Mouse (Mus musculus) right cerebral cortex, postnatal 25 days (tissue): ENCODE data around the gene Mink1.
"Not testable (repeated sequence)": the region's sequence is repeated elsewhere in the genome, so short reads cannot be mapped to it uniquely, and the experiment has no call there.

Source experiments
- DNase-seq: peaks from one replicate; pipeline ENCODE4 v3.0.0; 2022

Gene Mink1

GRCm38 (mm10) chr11:70561937-70562286 lies 769 bp upstream of the Mink1 start:
- DNase-seq, result no peak

DNA sequence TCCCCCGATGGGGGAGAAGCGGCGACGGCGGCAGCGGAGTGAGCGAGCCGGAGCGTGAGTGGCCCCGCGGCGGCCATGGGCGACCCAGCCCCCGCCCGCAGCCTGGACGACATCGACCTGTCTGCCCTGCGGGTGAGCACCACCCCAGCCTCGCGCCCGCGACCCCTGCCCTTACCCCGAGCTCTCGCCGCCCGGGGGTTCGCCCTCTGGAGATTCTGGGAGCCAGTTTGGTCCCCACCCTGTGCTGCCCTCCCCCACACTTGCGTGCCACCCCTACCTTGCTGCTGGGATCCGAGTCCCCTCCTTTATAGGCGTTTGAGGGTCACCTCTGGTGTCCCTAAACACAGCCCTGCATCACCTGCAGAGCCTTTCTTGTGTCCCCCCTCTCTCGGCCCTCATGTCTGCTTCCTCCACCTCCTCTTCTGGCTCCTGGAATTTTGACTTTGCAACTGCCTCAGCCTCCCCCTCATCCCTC lies 351 bp downstream of the Mink1 start:
- DNase-seq, result no peak

DNA sequence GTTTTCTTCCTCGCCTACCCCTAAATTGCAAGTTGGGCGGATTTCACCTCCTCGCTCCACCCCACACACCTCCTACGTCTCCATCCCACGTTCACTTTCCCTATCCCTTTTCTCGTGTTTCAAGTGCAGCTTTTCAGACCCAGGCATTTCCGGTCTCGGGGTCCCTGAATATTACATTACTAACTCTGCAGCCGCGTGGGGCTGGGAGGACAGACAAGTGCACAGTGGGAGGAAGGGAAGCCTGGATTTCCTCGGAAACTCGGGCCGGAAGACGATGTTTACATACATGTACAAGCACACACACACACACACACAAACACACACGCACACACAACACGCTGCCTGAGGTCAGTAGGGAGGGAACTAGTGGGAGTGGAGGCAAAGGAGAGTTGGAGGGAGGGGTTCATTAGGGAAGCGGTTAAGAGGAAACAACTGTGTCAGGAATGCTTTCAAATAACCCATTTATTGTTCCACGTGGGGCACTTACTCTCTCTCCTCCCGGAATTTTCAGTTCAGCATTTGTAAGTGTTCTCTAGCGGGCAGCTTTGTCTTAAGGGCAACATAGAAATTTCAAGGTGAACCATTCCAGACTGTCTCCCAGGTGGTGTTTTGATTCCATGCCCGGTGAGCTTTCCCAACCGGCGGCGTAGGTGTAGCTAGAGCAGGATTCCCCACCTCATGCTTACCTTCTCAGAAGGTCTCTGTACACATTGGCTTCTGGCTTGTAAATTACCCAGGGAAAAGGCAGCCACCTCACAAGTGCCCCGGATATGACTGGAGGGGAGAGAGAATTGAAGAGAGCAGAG lies 992 bp downstream of the Mink1 start:
- DNase-seq, result no peak

DNA sequence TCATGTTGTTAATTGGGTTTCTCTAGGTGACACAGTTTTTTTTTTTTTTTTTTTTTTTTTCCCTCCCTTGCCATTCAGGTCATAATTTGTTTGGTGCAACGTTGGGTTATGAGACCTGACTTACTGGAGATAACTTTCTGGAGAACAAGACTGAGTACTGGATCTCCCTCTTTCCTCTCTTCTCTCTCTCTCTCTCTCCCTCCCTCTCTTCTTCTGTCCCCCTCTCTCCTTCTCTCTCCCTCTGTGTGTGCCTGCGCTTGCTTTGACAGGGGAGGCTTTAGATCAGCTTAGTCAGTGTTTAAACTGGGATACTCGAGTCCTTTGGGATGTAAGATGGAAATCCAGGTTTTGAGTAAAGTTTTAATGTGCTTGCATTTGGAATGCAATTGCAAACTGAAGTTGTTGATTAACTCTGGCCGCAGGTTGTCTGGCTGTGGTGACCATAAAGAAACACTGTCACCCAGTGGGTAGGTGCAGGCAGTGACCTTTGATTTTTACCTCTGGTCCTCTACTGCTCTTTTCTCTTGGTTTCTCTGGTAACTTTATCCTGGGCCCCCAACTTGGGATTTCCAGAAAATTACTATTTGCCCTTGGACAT lies 1.7 kb downstream of the Mink1 start:
- no peak for DNase-seq

GRCm38 (mm10) chr11:70566586-70566985 lies 3.9 kb downstream of the Mink1 start:
- DNase-seq, result no peak

GRCm38 (mm10) chr11:70570614-70571013 lies 7.9 kb downstream of the Mink1 start:
- not testable (repeated sequence) for DNase-seq

DNA sequence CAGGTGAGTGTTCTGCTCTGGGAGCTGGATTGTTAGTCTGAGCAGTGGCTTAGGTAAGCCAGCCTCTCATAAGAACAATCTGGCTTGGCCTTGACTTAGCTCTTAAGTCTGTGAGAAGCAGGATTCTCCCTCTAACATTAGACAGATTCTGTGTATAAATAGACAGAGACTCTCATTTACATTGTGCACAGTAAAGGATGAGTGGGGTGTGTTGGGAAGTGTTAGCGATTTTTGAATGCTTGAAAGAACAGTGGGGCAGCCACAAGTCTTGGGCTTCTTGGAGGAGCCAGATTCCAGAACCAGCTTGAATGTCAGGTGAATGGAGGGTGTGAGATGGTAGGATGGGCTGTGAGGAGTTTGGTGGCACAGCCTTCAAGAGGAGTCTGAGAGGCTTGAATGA lies 9.0 kb downstream of the Mink1 start:
- DNase-seq, result no peak

DNA sequence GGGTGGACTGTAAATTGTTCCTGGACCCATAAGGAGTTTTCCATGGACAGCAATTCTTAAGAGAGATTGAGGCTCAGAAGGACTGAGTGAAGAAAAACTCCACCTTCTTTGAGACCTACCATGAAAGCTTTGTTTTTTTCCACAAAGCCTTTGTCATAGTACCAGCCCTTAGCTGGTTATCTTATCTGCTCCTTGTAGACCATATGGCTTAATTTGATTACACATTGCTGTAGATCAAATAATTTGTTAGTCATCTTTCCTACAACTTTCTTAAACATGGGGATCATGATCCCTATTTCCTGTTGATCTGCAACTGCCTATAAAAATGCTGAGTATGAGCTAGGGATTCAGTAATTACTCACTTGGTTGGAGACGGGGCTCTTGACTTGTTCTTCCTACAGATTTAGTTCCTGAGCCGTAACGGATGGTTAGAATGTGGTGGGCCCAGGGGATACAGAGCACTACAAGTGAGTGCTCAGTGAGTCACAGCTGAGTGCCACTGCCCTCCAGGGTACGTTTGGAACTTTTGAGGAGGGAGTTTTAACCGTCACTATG lies 9.7 kb downstream of the Mink1 start:
- DNase-seq, result no peak

DNA sequence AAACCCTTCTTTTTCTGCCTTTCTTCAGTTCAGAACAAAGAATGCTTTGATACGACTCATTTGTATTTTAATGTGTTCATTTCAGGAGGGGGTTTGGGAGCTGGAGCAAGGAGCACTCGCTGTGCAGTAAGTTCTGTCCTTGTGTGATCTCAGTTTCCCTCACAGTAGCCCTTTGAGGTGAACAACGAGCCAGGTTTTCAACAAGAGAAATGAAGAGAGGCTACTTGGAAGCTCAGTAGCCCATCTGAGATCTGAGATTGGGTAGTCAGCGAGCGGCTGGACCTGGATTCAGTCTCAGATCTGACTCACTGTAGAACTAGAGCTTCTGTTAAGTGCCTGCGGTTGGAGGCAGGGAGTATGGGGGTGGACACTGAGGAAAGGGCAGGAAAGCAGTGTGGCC lies 11.2 kb downstream of the Mink1 start:
- DNase-seq, result no peak

DNA sequence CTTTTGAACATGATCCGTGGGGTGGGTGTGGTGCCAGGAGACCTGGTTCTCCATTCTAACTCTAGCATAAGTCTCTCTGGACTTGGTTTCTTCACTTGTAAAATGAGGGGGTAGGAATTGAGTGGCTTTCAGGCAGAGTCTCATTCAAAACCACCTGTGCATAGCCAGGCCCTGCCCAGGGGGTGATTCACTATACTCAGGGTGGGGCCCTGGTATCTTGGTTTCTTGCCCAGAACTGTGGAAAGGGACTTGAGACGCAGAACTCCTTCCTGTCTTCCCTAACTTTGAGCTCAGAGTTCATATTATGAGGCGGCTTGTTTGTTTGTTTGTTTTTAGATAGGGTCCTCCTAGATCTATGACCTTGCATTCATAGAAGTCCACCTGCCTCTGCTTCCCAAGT lies 14.5 kb downstream of the Mink1 start:
- DNase-seq, result no peak

- no peak for DNase-seq
Observed at GRCm38 (mm10) chr11:70578962-70579361, 16.3 kb downstream of the Mink1 start.

- DNase-seq, result no peak
Observed at GRCm38 (mm10) chr11:70579710-70580357, 17.2 kb downstream of the Mink1 start.

DNA sequence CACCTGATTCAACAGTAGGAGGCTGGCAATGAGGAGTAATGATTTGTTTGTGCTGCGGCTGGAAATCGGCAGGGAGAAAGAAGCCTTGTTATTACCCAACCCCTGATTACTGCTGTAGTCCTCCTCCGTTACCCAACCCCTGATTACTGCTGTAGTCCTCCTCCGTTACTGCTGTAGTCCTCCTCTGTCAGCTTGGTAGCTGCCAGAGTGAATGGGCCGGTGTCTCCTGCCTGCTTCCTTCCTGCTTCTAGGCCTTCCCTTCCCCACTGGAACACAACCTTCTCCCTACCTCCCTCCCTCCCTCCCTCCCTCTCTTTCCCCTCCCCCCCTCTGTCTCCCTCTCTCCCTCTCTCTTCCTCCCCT lies 17.7 kb downstream of the Mink1 start:
- DNase-seq, result no peak

GRCm38 (mm10) chr11:70580921-70581320 lies 18.2 kb downstream of the Mink1 start:
- DNase-seq, result no peak

GRCm38 (mm10) chr11:70582196-70582595 lies 19.5 kb downstream of the Mink1 start:
- DNase-seq, result no peak

DNA sequence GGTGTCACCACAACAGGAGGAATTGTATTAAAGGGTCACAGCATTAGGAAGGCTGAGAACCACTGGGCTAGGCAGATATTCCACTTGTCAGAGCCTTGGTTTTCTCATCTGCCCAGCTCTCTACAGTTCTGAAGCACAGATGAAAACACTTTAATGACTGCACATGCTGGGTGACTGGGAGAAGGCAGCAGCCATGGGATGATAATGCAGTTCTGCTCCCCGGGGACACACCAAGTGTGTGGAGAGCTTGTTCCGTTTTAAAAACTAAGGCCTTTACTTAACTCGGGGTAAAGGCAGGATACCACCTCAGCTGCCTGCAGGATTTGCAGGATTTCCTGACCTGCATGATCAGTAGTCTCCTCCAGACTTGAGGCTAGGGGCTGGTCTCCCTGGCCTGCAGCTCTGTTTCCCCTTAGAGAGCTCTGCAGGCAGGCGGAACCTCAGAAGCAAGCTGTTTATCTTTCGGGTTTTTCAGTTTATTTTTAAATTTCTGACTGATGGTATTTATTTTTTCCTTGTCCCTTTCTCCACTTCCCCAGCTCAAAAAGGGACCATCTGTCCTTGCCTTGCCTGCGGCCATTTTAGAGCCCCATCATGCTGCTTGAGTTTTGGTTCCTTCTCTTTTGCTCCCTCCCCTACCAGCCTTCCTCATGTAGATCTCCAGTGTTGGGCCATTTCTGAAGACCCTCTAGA lies 20.5 kb downstream of the Mink1 start:
- no peak for DNase-seq

DNA sequence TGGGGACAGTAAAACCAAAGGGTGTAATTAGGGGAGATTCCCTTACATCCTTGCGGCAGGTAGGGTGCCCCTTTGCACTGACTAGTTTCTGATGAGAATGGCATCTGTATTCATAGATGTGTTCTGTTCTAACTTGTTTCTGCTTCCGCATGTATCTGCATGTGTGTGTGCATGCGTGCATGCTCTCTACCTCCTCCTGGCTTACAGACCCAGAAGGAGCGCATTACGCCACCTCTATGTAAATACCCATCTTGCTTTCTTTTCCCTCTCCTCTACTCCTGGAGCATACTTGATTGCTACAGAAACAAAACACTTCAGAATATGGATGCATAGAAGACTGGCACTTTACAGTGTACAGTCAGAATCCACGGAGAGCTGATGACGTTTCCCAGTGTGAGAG lies 21.1 kb downstream of the Mink1 start:
- DNase-seq, result no peak

GRCm38 (mm10) chr11:70585457-70585856 lies 22.8 kb downstream of the Mink1 start:
- DNase-seq, result no peak

- no peak for DNase-seq
Observed at GRCm38 (mm10) chr11:70586261-70586660, 23.6 kb downstream of the Mink1 start.

DNA sequence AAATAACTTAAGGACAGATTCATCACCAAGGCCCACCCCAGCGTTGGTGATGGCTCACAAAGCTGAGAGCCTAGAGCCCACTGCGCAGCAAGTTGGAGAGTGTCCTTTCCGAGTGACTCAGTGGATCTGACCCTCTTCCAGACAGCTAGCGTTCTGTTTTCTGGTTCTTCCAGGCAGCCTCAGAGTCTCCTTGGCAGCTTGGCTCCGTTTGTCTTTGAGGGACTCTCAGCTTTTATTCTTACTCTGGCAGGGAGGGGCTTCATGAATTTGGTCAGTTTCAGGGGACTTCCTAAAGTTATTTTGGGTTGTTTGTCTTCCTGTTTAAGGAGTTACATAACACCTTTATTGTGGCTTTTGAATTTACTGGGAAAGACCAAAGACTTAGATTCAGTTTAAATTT lies 24.3 kb downstream of the Mink1 start:
- no peak for DNase-seq

DNA sequence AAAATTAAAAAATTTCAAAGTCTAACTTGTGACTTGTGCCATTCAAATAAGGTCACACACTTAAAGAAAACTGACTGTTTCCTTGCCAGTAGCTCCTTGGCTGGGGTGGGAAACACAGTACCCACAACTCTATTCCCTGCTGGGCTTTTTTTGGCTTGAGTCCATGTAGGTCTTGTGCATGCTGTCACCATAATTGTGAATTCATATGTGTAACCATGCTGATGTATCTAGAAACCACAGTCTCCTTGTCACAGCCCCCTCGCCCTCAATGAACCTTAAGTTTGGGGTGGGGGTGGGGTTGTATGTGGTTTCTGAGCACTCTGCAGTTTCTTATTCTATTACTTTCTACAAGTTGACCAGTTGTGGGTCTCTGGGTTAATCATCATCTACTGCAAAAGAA lies 29.1 kb downstream of the Mink1 start:
- DNase-seq, result no peak

GRCm38 (mm10) chr11:70594253-70594989 lies 31.7 kb downstream of the Mink1 start:
- no peak for DNase-seq

GRCm38 (mm10) chr11:70595638-70596037 lies 33.0 kb downstream of the Mink1 start:
- no peak for DNase-seq
